ENCODE assay signal across 11 mouse cellular contexts in the genomic region with DNA sequence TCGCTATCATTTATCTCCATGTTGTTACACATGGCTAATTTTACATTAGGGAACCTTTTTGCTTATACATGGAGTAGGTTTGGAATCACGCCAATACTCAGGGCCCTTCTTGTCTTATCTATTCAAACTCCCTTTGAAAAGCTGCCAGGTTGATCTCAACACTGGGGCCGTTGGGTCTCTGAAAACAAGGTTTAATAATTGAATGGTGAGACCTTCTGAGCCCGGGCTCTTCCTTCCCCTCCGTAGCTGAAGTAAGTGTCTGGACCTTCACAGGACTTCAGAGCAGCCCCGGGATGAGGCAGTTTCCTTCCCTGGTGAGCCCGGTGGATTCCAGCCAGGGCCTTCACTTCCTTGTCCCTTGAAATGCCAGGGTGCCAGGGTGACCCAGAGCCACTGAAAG. TPM values are rescaled to one million over a fixed set of nuclear protein-coding genes. Genes with fewer than 3 reads are reported as not detected.
DNase-seq lines count a peak whose midpoint lies in the region; ATAC-seq and TF ChIP-seq lines count a peak whose summit lies in the region.
"Had no signal": no experiment of that assay in that cellular context is flagged by ENCODE, and none has a peak within 500 bp of the region (broad histone marks: within the 10 kb centered on the region; RNA-seq: fewer than 3 reads in every experiment).

No protein-coding gene starts in this region.

- ATAC-seq in limb, embryonic 14.5 days (ENCODE audit: low FRiP score, low read depth), result no peak

- no peaks in the 10 kb centered on the region for H3K27me3 ChIP-seq in limb, embryonic 14.5 days (ENCODE audit: control insufficient read depth, insufficient read depth, low read length)
- peaks cover 17% of the 10 kb centered on the region for H3K27me3 ChIP-seq in limb, embryonic 10.5 days (ENCODE audit: low read depth, poor library complexity, severe bottlenecking)
- peaks cover 23% of the 10 kb centered on the region; the same call in 1 of the 2 replicates for H3K27me3 ChIP-seq in heart, embryonic 10.5 days (ENCODE audit: insufficient read depth, poor library complexity, severe bottlenecking)
- H3K27me3 ChIP-seq: megakaryocyte, embryonic 14.5 days had no signal

- DNase-seq in limb, embryonic 14.5 days (ENCODE audit: low spot score), result peak; percentile 48
- DNase-seq in limb, embryonic 10.5 days (ENCODE audit: low spot score), result no peak
- no peak for DNase-seq in heart, embryonic 10.5 days (ENCODE audit: low spot score)
- peak; percentile 52 for DNase-seq in kidney, postnatal 14 days
- peak; percentile 16 for DNase-seq in skeletal muscle tissue, adult 2 months (ENCODE audit: low read depth, low spot score)
- no peak for DNase-seq in layer of hippocampus, postnatal 25 days (ENCODE audit: extremely low spot score in 1 of 2, low spot score in 1 of 2)
- no peak for DNase-seq in urinary bladder, postnatal 4 days (ENCODE audit: low spot score in 2 of 2)
- DNase-seq in frontal cortex, adult 2 months (ENCODE audit: extremely low spot score in 1 of 2, low spot score in 1 of 2), result no peak
- DNase-seq: cerebellum, adult 9-11 months; spleen, adult 18-20 months had no signal

- no peaks in the 10 kb centered on the region for H3K9me3 ChIP-seq in limb, embryonic 14.5 days (ENCODE audit: control insufficient read depth, low read length)
- no peaks in the 10 kb centered on the region for H3K9me3 ChIP-seq in limb, embryonic 10.5 days (replicated peaks)
- no peaks in the 10 kb centered on the region for H3K9me3 ChIP-seq in heart, embryonic 10.5 days
- H3K9me3 ChIP-seq: megakaryocyte, embryonic 14.5 days had no signal

- no peak overlapping the region for H3K4me2 ChIP-seq in limb, embryonic 14.5 days (replicated peaks; ENCODE audit: low read depth, low read length, severe bottlenecking)

- no peak overlapping the region for H3K27ac ChIP-seq in limb, embryonic 14.5 days (replicated peaks; ENCODE audit: low read depth, low read length)
- no peak overlapping the region for H3K27ac ChIP-seq in limb, embryonic 10.5 days
- H3K27ac ChIP-seq in heart, embryonic 10.5 days, result peak overlapping the region; percentile 69; the same call in 1 of the 2 replicates

- no peak overlapping the region for H3K9ac ChIP-seq in limb, embryonic 14.5 days (ENCODE audit: low read depth, low read length, severe bottlenecking)

- no peak overlapping the region for H3K4me3 ChIP-seq in limb, embryonic 14.5 days (replicated peaks; ENCODE audit: low read length)
- no peak overlapping the region for H3K4me3 ChIP-seq in limb, embryonic 10.5 days
- no peak overlapping the region for H3K4me3 ChIP-seq in heart, embryonic 10.5 days

- peaks cover 17% of the 10 kb centered on the region; the same call in 1 of the 2 replicates for H3K4me1 ChIP-seq in limb, embryonic 14.5 days (ENCODE audit: control insufficient read depth, insufficient read depth, low read length)
- H3K4me1 ChIP-seq in limb, embryonic 10.5 days, result peaks cover 38% of the 10 kb centered on the region
- H3K4me1 ChIP-seq in heart, embryonic 10.5 days, result peaks cover 55% of the 10 kb centered on the region

- TF ChIP-seq POLR2A in limb, embryonic 14.5 days (IDR thresholded peaks at IDR 0.05; ENCODE audit: borderline replicate concordance, extremely low read depth, insufficient read depth, insufficient read length), result no peak

- H3K36me3 ChIP-seq in limb, embryonic 14.5 days (ENCODE audit: control insufficient read depth, insufficient read depth, low read length), result no peaks in the 10 kb centered on the region
- no peaks in the 10 kb centered on the region for H3K36me3 ChIP-seq in limb, embryonic 10.5 days
- H3K36me3 ChIP-seq in heart, embryonic 10.5 days, result no peaks in the 10 kb centered on the region

- WGBS in limb, embryonic 14.5 days, result 69% methylated on average over 7 of the region's 7 CpGs
- WGBS in limb, embryonic 10.5 days, result 81% methylated on average over 7 of the region's 7 CpGs
- WGBS in heart, embryonic 10.5 days, result 37% methylated on average over 7 of the region's 7 CpGs

RNA-seq across cellular contexts. Expression of a gene that starts 5.6 kb away (rescaled TPM):
- polyA plus RNA-seq in limb, embryonic 14.5 days (2012; rRNA removed), result 27.6 and 38.4 TPM in 2 replicates
- 5.2 and 5.9 TPM in 2 replicates for polyA plus RNA-seq in limb, embryonic 14.5 days (2014; fragmentation: Nextera tagmentation; extraction: Ambion mirVana)
- polyA plus RNA-seq in limb, embryonic 10.5 days (2016; fragmentation: Nextera tagmentation; extraction: Ambion mirVana), result 1.2 and 1.5 TPM in 2 replicates
- 1.2 and 1.5 TPM in 2 replicates for polyA plus RNA-seq in heart, embryonic 10.5 days (2016; fragmentation: Nextera tagmentation; extraction: Ambion mirVana)
- 10 to 100 TPM; 50.8 to 55.0 TPM for total RNA-seq in layer of hippocampus, postnatal 25 days (2021)
- polyA plus RNA-seq in frontal cortex, adult 2 months (2012; rRNA removed), result 32.8 and 34.6 TPM in 2 replicates

Comparison
In these comparisons a context has a peak if more than half of its experiments do, and no peak if none do; other contexts are left out.
1. DNase-seq: peak in limb, embryonic 14.5 days (single experiment), kidney, postnatal 14 days (single experiment) and skeletal muscle tissue, adult 2 months (single experiment); none in limb, embryonic 10.5 days (single experiment), heart, embryonic 10.5 days (single experiment), layer of hippocampus, postnatal 25 days (0 of 2), urinary bladder, postnatal 4 days (0 of 2) and frontal cortex, adult 2 months (0 of 2).